Mouse (Mus musculus): ENCODE data around the gene Dlst. TPM values are rescaled to one million over a fixed set of nuclear protein-coding genes. Genes with fewer than 3 reads are reported as not detected.

Dlst gene
- polyA plus RNA-seq, 1 experiment from 2014 or later: 77.5 TPM

DNA sequence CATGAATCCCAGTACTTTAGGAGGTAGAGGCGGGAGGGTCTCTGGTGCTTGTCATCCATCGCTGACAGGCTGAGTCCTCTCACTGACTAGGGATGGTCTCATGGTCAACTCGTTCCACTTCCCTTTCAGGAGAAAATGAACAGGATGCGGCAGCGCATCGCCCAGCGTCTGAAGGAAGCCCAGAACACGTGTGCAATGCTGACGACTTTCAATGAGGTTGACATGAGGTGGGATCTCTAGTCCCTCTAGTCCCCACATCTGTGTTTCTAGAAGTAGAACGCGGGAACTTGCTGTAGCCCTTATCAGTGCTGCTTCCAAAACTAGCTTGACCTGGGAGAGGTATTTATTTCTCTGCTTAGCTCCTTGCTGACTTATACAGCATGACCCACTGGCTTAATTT, 13.0 kb downstream of the Dlst start:
- DNase-seq (ENCODE audit: low spot score): no peak
- peaks cover 78% of the 10 kb centered on the region for H3K36me3 ChIP-seq (ENCODE audit: control insufficient read depth, insufficient read depth, low read length)
- WGBS: 97% methylated on average over 11 of the region's 11 CpGs

GRCm38 (mm10) chr12:85124751-85125150, 14.1 kb downstream of the Dlst start:
- H3K4me3 ChIP-seq (ENCODE audit: low read depth, low read length): no peak overlapping the region
- no peak overlapping the region for H3K4me2 ChIP-seq (ENCODE audit: low read length)
- H3K9ac ChIP-seq (ENCODE audit: low read length): no peak overlapping the region
- H3K27me3 ChIP-seq (replicated peaks; ENCODE audit: control insufficient read depth, insufficient read depth, low read length): no peaks in the 10 kb centered on the region
- DNase-seq (ENCODE audit: low spot score) (no peak), ATAC-seq (no peak)
- H3K36me3 ChIP-seq (ENCODE audit: control insufficient read depth, insufficient read depth, low read length): peaks cover 77% of the 10 kb centered on the region
- 95% methylated on average over 5 of the region's 5 CpGs for WGBS
- no peak overlapping the region for H3K27ac ChIP-seq (ENCODE audit: low read depth, low read length)
- no peaks in the 10 kb centered on the region for H3K9me3 ChIP-seq (replicated peaks; ENCODE audit: control insufficient read depth, low read length)
- H3K4me1 ChIP-seq (ENCODE audit: control insufficient read depth, insufficient read depth, low read length): no peaks in the 10 kb centered on the region

More for the DNA sequence above, 13.0 kb downstream of the Dlst start:
- Histone ChIP-seq H3K9ac (ENCODE audit: low read length) (no peak overlapping the region), H3K27me3 (replicated peaks; ENCODE audit: control insufficient read depth, insufficient read depth, low read length) (no peaks in the 10 kb centered on the region), H3K4me2 (ENCODE audit: low read length) (no peak overlapping the region), H3K27ac (ENCODE audit: low read depth, low read length) (no peak overlapping the region), H3K9me3 (replicated peaks; ENCODE audit: control insufficient read depth, low read length) (no peaks in the 10 kb centered on the region), H3K4me3 (ENCODE audit: low read depth, low read length) (no peak overlapping the region), H3K4me1 (ENCODE audit: control insufficient read depth, insufficient read depth, low read length) (no peaks in the 10 kb centered on the region)
- ATAC-seq: no peak

GRCm38 (mm10) chr12:85126986-85127603, 16.5 kb downstream of the Dlst start:
- H3K27me3 ChIP-seq (replicated peaks; ENCODE audit: control insufficient read depth, insufficient read depth, low read length): no peaks in the 10 kb centered on the region
- no peak overlapping the region for H3K4me3 ChIP-seq (ENCODE audit: low read depth, low read length)

GRCm38 (mm10) chr12:85129426-85129978, 18.9 kb downstream of the Dlst start:
- no peak for ATAC-seq
- Histone ChIP-seq H3K9ac (ENCODE audit: low read length) (no peak overlapping the region), H3K4me3 (ENCODE audit: low read depth, low read length) (no peak overlapping the region), H3K27ac (ENCODE audit: low read depth, low read length) (no peak overlapping the region), H3K4me2 (ENCODE audit: low read length) (no peak overlapping the region), H3K9me3 (replicated peaks; ENCODE audit: control insufficient read depth, low read length) (no peaks in the 10 kb centered on the region), H3K4me1 (ENCODE audit: control insufficient read depth, insufficient read depth, low read length) (no peaks in the 10 kb centered on the region), H3K27me3 (replicated peaks; ENCODE audit: control insufficient read depth, insufficient read depth, low read length) (no peaks in the 10 kb centered on the region), H3K36me3 (ENCODE audit: control insufficient read depth, insufficient read depth, low read length) (peaks cover 78% of the 10 kb centered on the region)
- WGBS: 96% methylated on average over 9 of the region's 9 CpGs
- DNase-seq (ENCODE audit: low spot score): no peak

More at GRCm38 (mm10) chr12:85126986-85127603, 16.5 kb downstream of the Dlst start:
- WGBS: 75% methylated on average over 8 of the region's 8 CpGs
- DNase-seq (ENCODE audit: low spot score): no peak
- Histone ChIP-seq H3K9me3 (replicated peaks; ENCODE audit: control insufficient read depth, low read length) (no peaks in the 10 kb centered on the region), H3K9ac (ENCODE audit: low read length) (no peak overlapping the region), H3K4me1 (ENCODE audit: control insufficient read depth, insufficient read depth, low read length) (no peaks in the 10 kb centered on the region), H3K27ac (ENCODE audit: low read depth, low read length) (no peak overlapping the region), H3K4me2 (ENCODE audit: low read length) (no peak overlapping the region), H3K36me3 (ENCODE audit: control insufficient read depth, insufficient read depth, low read length) (peaks cover 78% of the 10 kb centered on the region)
- no peak for ATAC-seq

DNA sequence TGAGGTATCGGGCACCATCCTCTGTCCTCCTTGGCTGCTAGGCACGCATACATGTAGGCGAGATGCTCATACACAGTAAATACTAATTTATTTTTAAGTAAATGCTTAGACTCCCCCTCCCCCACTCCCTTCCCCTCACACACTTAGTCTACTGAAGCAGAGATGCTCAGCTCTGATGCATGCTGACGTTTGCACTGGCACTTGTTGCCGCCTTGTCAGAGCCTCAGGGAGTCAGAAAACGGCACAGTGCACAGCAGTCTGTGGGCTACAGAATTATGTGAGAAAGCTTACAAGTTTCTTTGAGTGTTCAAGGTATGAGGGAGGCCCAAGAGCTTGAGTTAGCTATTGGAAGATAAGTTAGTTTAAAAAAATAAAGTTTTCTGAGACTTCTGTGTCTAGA, 20.7 kb downstream of the Dlst start:
- H3K9ac ChIP-seq (ENCODE audit: low read length): no peak overlapping the region
- peaks cover 82% of the 10 kb centered on the region for H3K36me3 ChIP-seq (ENCODE audit: control insufficient read depth, insufficient read depth, low read length)
- no peaks in the 10 kb centered on the region for H3K9me3 ChIP-seq (replicated peaks; ENCODE audit: control insufficient read depth, low read length)
- H3K27ac ChIP-seq (ENCODE audit: low read depth, low read length): no peak overlapping the region
- H3K27me3 ChIP-seq (replicated peaks; ENCODE audit: control insufficient read depth, insufficient read depth, low read length): no peaks in the 10 kb centered on the region
- ATAC-seq: no peak
- no peak for DNase-seq (ENCODE audit: low spot score)
- no peak overlapping the region for H3K4me2 ChIP-seq (ENCODE audit: low read length)
- H3K4me3 ChIP-seq (ENCODE audit: low read depth, low read length): no peak overlapping the region
- no peaks in the 10 kb centered on the region for H3K4me1 ChIP-seq (ENCODE audit: control insufficient read depth, insufficient read depth, low read length)
- WGBS: 91% methylated on average over 6 of the region's 6 CpGs

DNA sequence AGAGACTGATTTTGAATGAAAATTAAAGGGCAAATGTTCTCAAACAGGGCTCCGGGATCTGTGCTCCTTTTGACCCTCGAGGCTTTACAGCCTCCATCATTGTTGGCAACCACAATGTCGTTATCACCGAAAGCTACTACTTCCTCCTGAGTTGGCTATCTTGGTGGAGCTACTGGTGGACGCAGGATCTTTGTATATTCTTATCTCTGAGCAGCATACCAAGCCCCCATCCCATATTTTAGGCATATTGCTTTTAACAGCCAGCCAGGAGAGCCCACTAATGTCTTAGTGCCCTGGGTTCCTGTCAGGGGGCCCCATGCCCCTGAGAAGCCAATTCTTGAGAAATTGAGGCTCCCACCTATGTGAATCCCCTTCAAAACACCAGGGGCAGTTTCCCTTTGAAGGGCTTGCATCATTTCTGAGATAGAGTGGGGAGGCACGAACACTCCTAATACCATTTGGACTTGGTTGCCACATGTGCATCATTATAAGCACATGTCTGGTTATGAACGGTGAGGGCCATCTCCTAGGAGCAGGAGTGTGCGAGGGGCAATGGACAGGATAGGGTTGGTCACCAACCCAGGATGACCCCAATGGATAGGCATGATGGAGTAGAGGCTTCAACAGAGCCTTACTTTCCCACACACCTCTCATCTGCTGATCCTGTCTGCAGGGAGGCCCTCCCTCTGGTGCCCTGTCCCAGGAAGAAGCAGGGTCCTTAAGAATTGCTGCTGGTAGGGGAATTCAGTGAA, 23.6 kb downstream of the Dlst start:
- H3K9ac ChIP-seq (ENCODE audit: low read length): no peak overlapping the region
- H3K36me3 ChIP-seq (ENCODE audit: control insufficient read depth, insufficient read depth, low read length): peaks cover 73% of the 10 kb centered on the region
- no peak overlapping the region for H3K4me2 ChIP-seq (ENCODE audit: low read length)
- no peak for ATAC-seq
- no peak for DNase-seq (ENCODE audit: low spot score)
- H3K27ac ChIP-seq (ENCODE audit: low read depth, low read length): no peak overlapping the region
- H3K4me3 ChIP-seq (ENCODE audit: low read depth, low read length): no peak overlapping the region
- no peaks in the 10 kb centered on the region for H3K9me3 ChIP-seq (replicated peaks; ENCODE audit: control insufficient read depth, low read length)
- WGBS: 91% methylated on average over 8 of the region's 8 CpGs
- no peaks in the 10 kb centered on the region for H3K27me3 ChIP-seq (replicated peaks; ENCODE audit: control insufficient read depth, insufficient read depth, low read length)
- no peaks in the 10 kb centered on the region for H3K4me1 ChIP-seq (ENCODE audit: control insufficient read depth, insufficient read depth, low read length)

DNA sequence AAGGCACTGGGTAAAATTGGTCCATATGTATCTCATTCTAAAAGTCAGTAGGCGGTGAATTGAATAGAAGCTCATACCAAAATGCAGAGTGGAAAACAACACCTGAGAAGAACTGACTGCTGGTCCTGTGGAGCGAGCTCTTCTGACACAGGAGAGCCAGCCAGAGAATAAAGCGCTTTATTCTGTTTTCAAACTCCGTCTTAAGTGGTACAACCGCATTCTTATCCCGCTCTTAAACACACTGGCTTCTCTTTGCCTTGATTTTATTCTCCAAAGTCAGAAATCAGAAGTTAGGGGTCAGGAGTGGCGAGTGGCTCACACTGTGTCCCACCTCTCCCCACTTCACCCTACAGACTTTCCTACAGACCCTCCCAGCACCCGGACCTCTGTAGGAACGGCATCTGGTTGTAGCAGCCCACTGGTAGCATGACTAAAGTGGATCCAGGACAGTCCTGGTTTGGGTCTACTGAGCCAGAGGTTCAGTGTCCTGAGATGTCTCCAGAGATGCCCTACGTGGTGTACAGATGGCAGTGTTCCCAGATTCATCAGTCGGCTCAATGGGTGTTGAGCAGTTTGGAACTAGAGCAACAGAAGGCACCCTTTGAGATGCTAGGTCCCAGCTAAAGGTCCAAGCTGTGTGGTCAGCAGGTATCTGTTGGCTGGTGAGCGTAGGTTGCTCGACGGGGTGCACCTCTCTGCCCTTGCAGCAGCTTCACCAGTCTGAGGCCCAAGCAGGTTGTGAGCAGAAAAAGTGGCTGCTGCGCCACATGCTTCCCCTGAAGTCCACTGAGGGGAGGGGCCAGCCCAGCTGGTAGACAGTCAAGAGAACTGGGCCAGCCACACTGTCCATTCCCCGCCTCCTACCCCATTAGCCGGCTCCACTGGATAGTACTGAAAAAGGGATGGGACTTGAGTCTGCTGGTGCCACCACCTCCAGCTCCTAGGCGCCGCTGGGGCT, 25.2 kb downstream of the Dlst start:
- ATAC-seq: 0 out of 2 replicates have a peak, but pooled peaks have one; percentile 32

GRCm38 (mm10) chr12:85136627-85137026, 26.0 kb downstream of the Dlst start:
- H3K9me3 ChIP-seq (replicated peaks; ENCODE audit: control insufficient read depth, low read length): no peaks in the 10 kb centered on the region
- WGBS: 74% methylated on average over 4 of the region's 4 CpGs

More for the DNA sequence above, 25.2 kb downstream of the Dlst start:
- Histone ChIP-seq H3K9me3 (replicated peaks; ENCODE audit: control insufficient read depth, low read length) (no peaks in the 10 kb centered on the region), H3K9ac (ENCODE audit: low read length) (no peak overlapping the region), H3K4me2 (ENCODE audit: low read length) (no peak overlapping the region), H3K4me3 (ENCODE audit: low read depth, low read length) (no peak overlapping the region), H3K36me3 (ENCODE audit: control insufficient read depth, insufficient read depth, low read length) (peaks cover 57% of the 10 kb centered on the region), H3K27me3 (replicated peaks; ENCODE audit: control insufficient read depth, insufficient read depth, low read length) (no peaks in the 10 kb centered on the region), H3K27ac (ENCODE audit: low read depth, low read length) (no peak overlapping the region), H3K4me1 (ENCODE audit: control insufficient read depth, insufficient read depth, low read length) (no peaks in the 10 kb centered on the region)
- 81% methylated on average over 19 of the region's 19 CpGs for WGBS
- DNase-seq (ENCODE audit: low spot score): no peak

More at GRCm38 (mm10) chr12:85136627-85137026, 26.0 kb downstream of the Dlst start:
- Histone ChIP-seq H3K9ac (ENCODE audit: low read length) (no peak overlapping the region), H3K4me1 (ENCODE audit: control insufficient read depth, insufficient read depth, low read length) (no peaks in the 10 kb centered on the region), H3K4me2 (ENCODE audit: low read length) (no peak overlapping the region), H3K27me3 (replicated peaks; ENCODE audit: control insufficient read depth, insufficient read depth, low read length) (no peaks in the 10 kb centered on the region), H3K4me3 (ENCODE audit: low read depth, low read length) (no peak overlapping the region), H3K27ac (ENCODE audit: low read depth, low read length) (no peak overlapping the region), H3K36me3 (ENCODE audit: control insufficient read depth, insufficient read depth, low read length) (peaks cover 49% of the 10 kb centered on the region)
- ATAC-seq: no peak
- no peak for DNase-seq (ENCODE audit: low spot score)
